Mouse (Mus musculus) forebrain, embryonic 13.5 days (tissue): ENCODE data around the gene Pnpla1. TPM values are rescaled to one million over a fixed set of nuclear protein-coding genes. Genes with fewer than 3 reads are reported as not detected.
"Not testable (repeated sequence)": the region's sequence is repeated elsewhere in the genome, so short reads cannot be mapped to it uniquely, and the experiment has no call there.

Experiments used
- ATAC-seq: fragments of 200-750 bp; cut with Nextera tagmentation; 2 replicates; pipeline ENCODE4 v1.8.0; 2017
- H3K27ac ChIP-seq: fragments of 300-500 bp; sonication (generic); 2 replicates; pipeline ENCODE4 v1.5.1; 2015; ENCODE audit warnings: inconsistent platforms, mild to moderate bottlenecking, moderate library complexity
- H3K27me3 ChIP-seq: fragments of 300-500 bp; sonication (generic); 2 replicates; pipeline ENCODE4 v1.6.1; 2015; ENCODE audit warnings: mild to moderate bottlenecking, inconsistent platforms
- H3K36me3 ChIP-seq: fragments of 300-500 bp; sonication (generic); 2 replicates; pipeline ENCODE4 v1.6.1; 2015; ENCODE audit warnings: mild to moderate bottlenecking, inconsistent platforms; ENCODE audit not compliant: poor library complexity, severe bottlenecking
- H3K4me1 ChIP-seq: fragments of 300-500 bp; sonication (generic); 2 replicates; pipeline ENCODE4 v1.6.1; 2015; ENCODE audit warnings: inconsistent platforms
- H3K4me2 ChIP-seq: fragments of 300-500 bp; sonication (generic); 2 replicates; pipeline ENCODE4 v1.6.1; 2015; ENCODE audit warnings: inconsistent platforms, mild to moderate bottlenecking, moderate library complexity
- H3K4me3 ChIP-seq: fragments of 300-500 bp; sonication (generic); 2 replicates; pipeline ENCODE4 v1.5.1; 2015; ENCODE audit warnings: mild to moderate bottlenecking, inconsistent platforms
- H3K9ac ChIP-seq: fragments of 300-500 bp; sonication (generic); 2 replicates; pipeline ENCODE4 v1.6.1; 2015; ENCODE audit warnings: mild to moderate bottlenecking, inconsistent platforms
- H3K9me3 ChIP-seq: fragments of 300-500 bp; sonication (generic); replicated peaks from 2 replicates; pipeline ENCODE4 v1.6.1; 2016; ENCODE audit warnings: inconsistent platforms
- WGBS: fragments of 180-500 bp; shearing (Covaris S2); methylation state at CpG from one replicate; pipeline ENCODE4 v1.1.7; 2015; 5-methylcytosine and 5-hydroxymethylcytosine counted together
- polyA plus RNA-seq: library from polyadenylated mRNA; unstranded; fragments of >200 nt; fragmentation: Nextera tagmentation; extraction: Ambion mirVana; gene quantifications from 2 replicates; pipeline ENCODE4 v1.2.1, GENCODE M21; 2015

Gene Pnpla1
- polyA plus RNA-seq, 1 experiment from 2014 or later, result not detected

- Histone ChIP-seq H3K4me1 (no peaks in the 10 kb centered on the region), H3K9ac (no peak overlapping the region), H3K27me3 (no peaks in the 10 kb centered on the region), H3K4me3 (no peak overlapping the region), H3K4me2 (no peak overlapping the region), H3K27ac (no peak overlapping the region), H3K9me3 (no peaks in the 10 kb centered on the region), H3K36me3 (peaks cover 99% of the 10 kb centered on the region)
- ATAC-seq, result no peak
- WGBS, result 87% methylated on average over 6 of the region's 6 CpGs
These were observed 33.3 kb upstream of the Pnpla1 start for GRCm38 (mm10) chr17:28824896-28825295.

GRCm38 (mm10) chr17:28825359-28826041 lies 32.7 kb upstream of the Pnpla1 start:
- WGBS, result 94% methylated on average over 6 of the region's 6 CpGs
- ATAC-seq, result no peak

GRCm38 (mm10) chr17:28827665-28828231 lies 30.5 kb upstream of the Pnpla1 start:
- no peaks in the 10 kb centered on the region for H3K4me1 ChIP-seq
- ATAC-seq, result no peak
- H3K9me3 ChIP-seq, result no peaks in the 10 kb centered on the region
- H3K36me3 ChIP-seq, result peaks cover 99% of the 10 kb centered on the region
- 94% methylated on average over 8 of the region's 8 CpGs for WGBS
- no peak overlapping the region for H3K27ac ChIP-seq
- no peak overlapping the region for H3K4me3 ChIP-seq
- H3K9ac ChIP-seq, result no peak overlapping the region
- H3K4me2 ChIP-seq, result no peak overlapping the region
- H3K27me3 ChIP-seq, result no peaks in the 10 kb centered on the region

More at GRCm38 (mm10) chr17:28825359-28826041, 32.7 kb upstream of the Pnpla1 start:
- Histone ChIP-seq H3K9me3 (no peaks in the 10 kb centered on the region), H3K4me3 (no peak overlapping the region), H3K27me3 (no peaks in the 10 kb centered on the region), H3K4me2 (no peak overlapping the region), H3K36me3 (peaks cover 99% of the 10 kb centered on the region), H3K27ac (no peak overlapping the region), H3K4me1 (no peaks in the 10 kb centered on the region), H3K9ac (no peak overlapping the region)

GRCm38 (mm10) chr17:28829120-28829519 lies 29.1 kb upstream of the Pnpla1 start:
- H3K4me2 ChIP-seq, result no peak overlapping the region
- 0 out of 2 replicates have a peak overlapping the region, but pooled peaks have one; percentile 12 for H3K9ac ChIP-seq
- no peaks in the 10 kb centered on the region for H3K27me3 ChIP-seq
- H3K36me3 ChIP-seq, result peaks cover 100% of the 10 kb centered on the region
- no peak for ATAC-seq
- 91% methylated on average over 14 of the region's 14 CpGs for WGBS
- H3K4me3 ChIP-seq, result no peak overlapping the region
- H3K4me1 ChIP-seq, result no peaks in the 10 kb centered on the region
- H3K9me3 ChIP-seq, result no peaks in the 10 kb centered on the region
- H3K27ac ChIP-seq, result no peak overlapping the region

GRCm38 (mm10) chr17:28831065-28831464 lies 27.1 kb upstream of the Pnpla1 start:
- H3K36me3 ChIP-seq, result peaks cover 97% of the 10 kb centered on the region
- 87% methylated on average over 8 of the region's 8 CpGs for WGBS
- no peak overlapping the region for H3K27ac ChIP-seq
- H3K4me1 ChIP-seq, result no peaks in the 10 kb centered on the region
- no peaks in the 10 kb centered on the region for H3K9me3 ChIP-seq
- no peak overlapping the region for H3K9ac ChIP-seq
- H3K27me3 ChIP-seq, result no peaks in the 10 kb centered on the region
- H3K4me2 ChIP-seq, result no peak overlapping the region
- H3K4me3 ChIP-seq, result no peak overlapping the region
- ATAC-seq, result no peak

- H3K4me3 ChIP-seq, result no peak overlapping the region
- WGBS, result 87% methylated on average over 9 of the region's 9 CpGs
- H3K4me2 ChIP-seq, result no peak overlapping the region
- peaks cover 97% of the 10 kb centered on the region for H3K36me3 ChIP-seq
- H3K9ac ChIP-seq, result no peak overlapping the region
- no peak for ATAC-seq
- no peaks in the 10 kb centered on the region for H3K9me3 ChIP-seq
- no peaks in the 10 kb centered on the region for H3K27me3 ChIP-seq
- H3K27ac ChIP-seq, result no peak overlapping the region
- no peaks in the 10 kb centered on the region for H3K4me1 ChIP-seq
These were observed 26.2 kb upstream of the Pnpla1 start for GRCm38 (mm10) chr17:28832040-28832439.

- Histone ChIP-seq H3K4me1 (no peaks in the 10 kb centered on the region), H3K36me3 (peaks cover 97% of the 10 kb centered on the region), H3K4me3 (no peak overlapping the region), H3K9me3 (no peaks in the 10 kb centered on the region), H3K27me3 (no peaks in the 10 kb centered on the region), H3K4me2 (no peak overlapping the region), H3K9ac (no peak overlapping the region), H3K27ac (no peak overlapping the region)
- ATAC-seq, result no peak
- WGBS, result 93% methylated on average over 3 of the region's 3 CpGs
These were observed 25.3 kb upstream of the Pnpla1 start for GRCm38 (mm10) chr17:28832875-28833274.

- H3K4me3 ChIP-seq, result no peak overlapping the region
- H3K9me3 ChIP-seq, result no peaks in the 10 kb centered on the region
- H3K27me3 ChIP-seq, result no peaks in the 10 kb centered on the region
- H3K9ac ChIP-seq, result no peak overlapping the region
- peaks cover 97% of the 10 kb centered on the region for H3K36me3 ChIP-seq
- H3K27ac ChIP-seq, result no peak overlapping the region
- no peaks in the 10 kb centered on the region for H3K4me1 ChIP-seq
- WGBS, result 88% methylated on average over 10 of the region's 10 CpGs
- no peak for ATAC-seq
- H3K4me2 ChIP-seq, result no peak overlapping the region
These were observed 23.5 kb upstream of the Pnpla1 start for GRCm38 (mm10) chr17:28834676-28835075.

GRCm38 (mm10) chr17:28837840-28838239 lies 20.4 kb upstream of the Pnpla1 start:
- Histone ChIP-seq H3K4me1 (no peaks in the 10 kb centered on the region), H3K36me3 (peaks cover 73% of the 10 kb centered on the region), H3K9me3 (no peaks in the 10 kb centered on the region), H3K27ac (no peak overlapping the region), H3K9ac (no peak overlapping the region), H3K27me3 (no peaks in the 10 kb centered on the region), H3K4me2 (no peak overlapping the region), H3K4me3 (no peak overlapping the region)
- ATAC-seq, result no peak
- 93% methylated on average over 7 of the region's 7 CpGs for WGBS

GRCm38 (mm10) chr17:28841947-28842346 lies 16.3 kb upstream of the Pnpla1 start:
- not testable (repeated sequence) for H3K4me2 ChIP-seq, H3K9me3 ChIP-seq, H3K27me3 ChIP-seq, H3K4me1 ChIP-seq, H3K9ac ChIP-seq, H3K27ac ChIP-seq, H3K4me3 ChIP-seq, ATAC-seq
- WGBS, result 96% methylated on average over 4 of the region's 4 CpGs
- H3K36me3 ChIP-seq, result peaks cover 35% of the 10 kb centered on the region

GRCm38 (mm10) chr17:28843665-28844064 lies 14.5 kb upstream of the Pnpla1 start:
- no peak overlapping the region for H3K27ac ChIP-seq
- no peak overlapping the region for H3K9ac ChIP-seq
- no peaks in the 10 kb centered on the region for H3K4me1 ChIP-seq
- no peaks in the 10 kb centered on the region for H3K27me3 ChIP-seq
- 90% methylated on average over 5 of the region's 5 CpGs for WGBS
- H3K4me3 ChIP-seq, result no peak overlapping the region
- H3K36me3 ChIP-seq, result peaks cover 18% of the 10 kb centered on the region
- no peak for ATAC-seq
- no peaks in the 10 kb centered on the region for H3K9me3 ChIP-seq
- no peak overlapping the region for H3K4me2 ChIP-seq

GRCm38 (mm10) chr17:28846974-28847617 lies 11.1 kb upstream of the Pnpla1 start:
- no peaks in the 10 kb centered on the region for H3K36me3 ChIP-seq
- no peak overlapping the region for H3K4me3 ChIP-seq
- no peak for ATAC-seq
- H3K4me1 ChIP-seq, result no peaks in the 10 kb centered on the region
- WGBS, result 73% methylated on average over 11 of the region's 11 CpGs
- H3K4me2 ChIP-seq, result no peak overlapping the region
- no peak overlapping the region for H3K27ac ChIP-seq
- no peak overlapping the region for H3K9ac ChIP-seq
- no peaks in the 10 kb centered on the region for H3K27me3 ChIP-seq
- H3K9me3 ChIP-seq, result no peaks in the 10 kb centered on the region
